Mouse (Mus musculus): ENCODE measurements around the gene Mbtps1. TPM values are rescaled to one million over a fixed set of nuclear protein-coding genes. Genes with fewer than 3 reads are reported as not detected.
A peak's percentile ranks its signal among the peaks of the same experiment; 100 is the strongest.

Gene Mbtps1
- total RNA-seq (2021) (10 to 100 TPM; 32.6 to 35.4 TPM), polyA plus RNA-seq (2012; rRNA removed) (36.6 and 51.2 TPM in 2 replicates)
- long read RNA-seq, full-length matches to known transcripts, result 22 of 32 reads
- long read RNA-seq, partial matches to known transcripts, result 9 of 32 reads
- long read RNA-seq, other reads (novel, unspliced or antisense), result 1 of 32 reads

DNA sequence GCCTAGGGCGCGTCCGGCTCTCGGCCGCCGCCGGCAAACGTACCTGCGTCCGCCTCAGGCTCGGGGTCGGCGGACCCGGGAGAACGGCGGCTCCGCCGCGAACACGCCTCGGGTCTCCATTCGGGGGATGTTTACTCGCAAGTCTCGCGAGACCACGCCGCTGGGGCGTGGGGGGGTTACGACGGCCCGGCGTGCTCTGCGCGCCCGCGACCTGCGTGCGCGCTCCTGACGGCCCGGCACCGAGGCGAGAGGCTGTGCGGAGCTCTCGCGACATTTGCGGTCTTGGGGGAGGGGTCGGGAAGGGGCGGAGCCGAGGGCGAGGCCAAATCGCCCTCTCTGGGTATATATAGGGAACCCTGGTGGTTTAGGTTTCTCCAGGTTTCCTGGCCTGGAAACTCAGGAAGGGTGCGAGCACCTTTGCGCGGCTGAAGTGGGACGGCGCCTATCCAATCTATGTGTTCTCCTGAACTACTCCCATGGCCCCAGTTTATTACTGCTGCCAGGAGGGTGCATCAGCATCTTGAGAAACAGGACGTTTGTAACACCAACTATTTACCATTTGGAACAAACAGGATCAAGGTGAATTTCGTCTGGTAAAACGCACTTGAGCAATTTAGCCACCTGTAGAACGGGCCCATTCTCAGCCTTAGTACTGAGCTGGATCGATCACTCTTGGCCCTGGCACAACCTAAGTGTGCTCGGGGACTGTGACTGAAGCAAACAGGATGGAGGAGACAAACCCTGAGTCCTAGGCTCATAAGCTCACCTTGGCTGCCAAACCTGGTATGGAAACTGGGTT is at the start of gene Mbtps1:
Gene Mbtps1, minus strand, starts transcription at position 133 of the 799 bp plus-strand sequence.
- Histone ChIP-seq H3K27me3 (ENCODE audit: control insufficient read depth, insufficient read depth, low read length) (no peaks in the 10 kb centered on the region), H3K27ac (peak within 1 kb of the TSS; percentile 99), H3K4me3 (peak within 1 kb of the TSS; percentile 73), H3K79me2 (replicated peaks; ENCODE audit: control insufficient read depth, insufficient read depth, low read length) (0 out of 2 replicates have a peak, but pooled peaks cover 2% of the 10 kb centered on the region), H3K36me3 (ENCODE audit: control insufficient read depth, insufficient read depth, low read length) (peaks cover 2% of the 10 kb centered on the region), H3K9ac (ENCODE audit: low read depth, low read length) (peak within 1 kb of the TSS; percentile 94), H3K4me1 (ENCODE audit: control insufficient read depth, insufficient read depth, low read length) (peaks cover 9% of the 10 kb centered on the region)
- peak; percentile 99 for DNase-seq
- intact Hi-C loops (cut with DNase I), result loop anchor here (1.0 kb wide), 1 partner anchor 16 kb away; the partner anchor contains the start of genes Dnaaf1 and Hsdl1
- TF ChIP-seq POLR2A (IDR thresholded peaks at IDR 0.05; ENCODE audit: insufficient read depth, low read depth, low read length) (peak; percentile 88), EP300 (IDR thresholded peaks at IDR 0.05; ENCODE audit: insufficient read depth, low read depth, low read length) (peak; percentile 17; the same call in 1 of the 2 replicates), CTCF (IDR thresholded peaks at IDR 0.05) (peak; percentile 45)
- 4% methylated on average over 63 of the region's 63 CpGs for WGBS

DNA sequence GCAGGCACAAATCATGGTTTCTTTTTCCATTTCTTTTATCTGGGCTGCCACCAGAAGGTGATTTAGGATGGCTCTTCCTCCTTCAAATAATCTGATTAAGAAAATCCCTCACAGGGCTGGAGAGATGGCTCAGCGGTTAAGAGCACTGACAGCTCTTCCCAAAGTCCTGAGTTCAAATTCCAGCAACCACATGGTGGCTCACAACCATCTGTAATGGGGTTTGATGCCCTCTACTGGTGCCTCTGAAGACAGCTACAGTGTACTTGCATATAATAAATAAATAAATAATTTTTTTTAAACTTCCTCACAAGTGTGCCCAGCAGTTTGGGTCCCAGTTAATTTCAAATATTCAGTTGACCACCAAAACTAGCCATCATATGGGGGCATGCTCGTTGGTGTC is 47.7 kb upstream of the Mbtps1 start:
- intact Hi-C loops (cut with DNase I), result loop anchor here (5.0 kb wide), 1 partner anchor 71 kb away; no protein-coding TSS in a partner anchor
- TF ChIP-seq CTCF (IDR thresholded peaks at IDR 0.05), result peak; percentile 55
- TF ChIP-seq EP300 (IDR thresholded peaks at IDR 0.05; ENCODE audit: insufficient read depth, low read depth, low read length), result no peak
- DNase-seq, result no peak
- Histone ChIP-seq H3K79me2 (replicated peaks; ENCODE audit: control insufficient read depth, insufficient read depth, low read length) (no peaks in the 10 kb centered on the region), H3K4me1 (ENCODE audit: control insufficient read depth, insufficient read depth, low read length) (peaks cover 4% of the 10 kb centered on the region), H3K36me3 (ENCODE audit: control insufficient read depth, insufficient read depth, low read length) (no peaks in the 10 kb centered on the region), H3K9ac (ENCODE audit: low read depth, low read length) (no peak overlapping the region), H3K27me3 (ENCODE audit: control insufficient read depth, insufficient read depth, low read length) (no peaks in the 10 kb centered on the region), H3K27ac (no peak overlapping the region), H3K4me3 (no peak overlapping the region)
- WGBS, result 63% methylated on average over 2 of the region's 2 CpGs

- Histone ChIP-seq H3K27me3 (ENCODE audit: control insufficient read depth, insufficient read depth, low read length) (no peaks in the 10 kb centered on the region), H3K9ac (ENCODE audit: low read depth, low read length) (peak within 1 kb of the TSS; percentile 87), H3K27ac (peak within 1 kb of the TSS; percentile 79), H3K4me1 (ENCODE audit: control insufficient read depth, insufficient read depth, low read length) (peaks cover 4% of the 10 kb centered on the region), H3K4me3 (peak within 1 kb of the TSS; percentile 76), H3K79me2 (replicated peaks; ENCODE audit: control insufficient read depth, insufficient read depth, low read length) (no peaks in the 10 kb centered on the region), H3K36me3 (ENCODE audit: control insufficient read depth, insufficient read depth, low read length) (no peaks in the 10 kb centered on the region)
- peak; percentile 91 to 94 for DNase-seq
- WGBS, result under 1% methylated on average over 23 of the region's 23 CpGs
- intact Hi-C loops (cut with DNase I), result loop anchor here (2.0 to 5.0 kb wide), 4 partner anchors 30 to 192 kb away; partner anchors contain the start of genes Dnaaf1, Hsdl1 and Necab2
- TF ChIP-seq CTCF (IDR thresholded peaks at IDR 0.05) (peak; percentile 94), POLR2A (IDR thresholded peaks at IDR 0.05; ENCODE audit: insufficient read depth, low read depth, low read length) (peak; percentile 88), EP300 (IDR thresholded peaks at IDR 0.05; ENCODE audit: insufficient read depth, low read depth, low read length) (peak; percentile 73; the same call in 1 of the 2 replicates)
Observed at GRCm38 (mm10) chr8:119604996-119605395, 46.5 kb upstream of the Mbtps1 start, which contains the start of gene Taf1c. TSS of gene Taf1c (minus strand) at chr8:119605222.

DNA sequence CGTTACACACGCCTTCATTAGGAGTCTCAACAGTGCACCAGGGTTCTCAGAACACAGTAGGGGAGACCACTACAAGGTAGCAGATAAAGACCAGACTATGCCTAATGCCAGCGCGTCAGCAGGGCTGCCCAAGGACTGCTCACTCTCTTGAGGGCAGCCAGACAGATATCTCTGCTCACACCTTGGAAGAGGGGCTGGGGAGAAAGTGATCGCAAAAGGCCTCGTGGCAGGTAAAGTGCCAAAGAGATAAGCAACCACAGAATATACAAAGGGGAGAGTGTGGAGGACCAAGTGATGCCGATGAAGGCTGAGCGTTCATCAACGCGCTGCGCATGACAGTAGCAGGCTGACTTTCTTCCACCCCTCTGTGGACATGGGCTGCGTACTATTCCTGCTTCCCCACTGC is 45.9 kb upstream of the Mbtps1 start:
- Histone ChIP-seq H3K36me3 (ENCODE audit: control insufficient read depth, insufficient read depth, low read length) (no peaks in the 10 kb centered on the region), H3K27me3 (ENCODE audit: control insufficient read depth, insufficient read depth, low read length) (no peaks in the 10 kb centered on the region), H3K9ac (ENCODE audit: low read depth, low read length) (peak overlapping the region; percentile 87), H3K4me1 (ENCODE audit: control insufficient read depth, insufficient read depth, low read length) (peaks cover 4% of the 10 kb centered on the region), H3K4me3 (peak overlapping the region; percentile 76), H3K79me2 (replicated peaks; ENCODE audit: control insufficient read depth, insufficient read depth, low read length) (no peaks in the 10 kb centered on the region), H3K27ac (peak overlapping the region; percentile 79)
- intact Hi-C loops (cut with DNase I), result loop anchor here (2.0 kb wide), 3 partner anchors 30 to 192 kb away; partner anchors contain the start of genes Dnaaf1, Hsdl1 and Necab2
- WGBS, result 20% methylated on average over 12 of the region's 12 CpGs
- TF ChIP-seq CTCF (IDR thresholded peaks at IDR 0.05), result no peak
- TF ChIP-seq EP300 (IDR thresholded peaks at IDR 0.05; ENCODE audit: insufficient read depth, low read depth, low read length), result no peak
- TF ChIP-seq POLR2A (IDR thresholded peaks at IDR 0.05; ENCODE audit: insufficient read depth, low read depth, low read length), result no peak
- no peak for DNase-seq

DNA sequence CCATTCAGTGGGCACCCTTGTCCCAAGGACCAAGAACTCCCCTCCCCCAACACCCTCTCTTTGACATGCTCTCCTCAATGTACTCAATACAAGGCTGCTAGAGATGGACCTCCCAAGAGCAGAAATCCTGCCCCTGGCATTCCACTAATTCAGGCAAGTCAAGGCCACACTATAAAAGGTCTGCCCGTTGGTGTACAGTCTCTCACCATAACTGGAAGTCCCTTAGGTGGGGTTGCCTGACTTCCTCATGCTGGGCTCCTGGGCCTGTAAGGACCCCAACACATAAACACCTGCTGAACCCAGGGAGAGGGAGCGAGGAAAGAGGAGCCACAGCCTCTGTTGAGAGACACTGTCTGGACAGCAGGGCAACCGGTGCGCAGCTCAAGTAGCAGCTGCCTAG is 45.2 kb upstream of the Mbtps1 start:
- no peak for TF ChIP-seq EP300 (IDR thresholded peaks at IDR 0.05; ENCODE audit: insufficient read depth, low read depth, low read length)
- no peak for TF ChIP-seq POLR2A (IDR thresholded peaks at IDR 0.05; ENCODE audit: insufficient read depth, low read depth, low read length)
- TF ChIP-seq CTCF (IDR thresholded peaks at IDR 0.05), result no peak
- Histone ChIP-seq H3K9ac (ENCODE audit: low read depth, low read length) (peak overlapping the region; percentile 87; the same call in 1 of the 2 replicates), H3K27ac (no peak overlapping the region), H3K36me3 (ENCODE audit: control insufficient read depth, insufficient read depth, low read length) (no peaks in the 10 kb centered on the region), H3K4me3 (no peak overlapping the region), H3K27me3 (ENCODE audit: control insufficient read depth, insufficient read depth, low read length) (no peaks in the 10 kb centered on the region), H3K79me2 (replicated peaks; ENCODE audit: control insufficient read depth, insufficient read depth, low read length) (no peaks in the 10 kb centered on the region), H3K4me1 (ENCODE audit: control insufficient read depth, insufficient read depth, low read length) (peaks cover 4% of the 10 kb centered on the region)
- intact Hi-C loops (cut with DNase I), result loop anchor here (2.0 kb wide), 3 partner anchors 29 to 191 kb away; partner anchors contain the start of genes Dnaaf1, Hsdl1 and Necab2
- no peak for DNase-seq
- WGBS, result 90% methylated on average over 4 of the region's 4 CpGs

Measured in heart, adult 2 months (tissue).